Mouse (Mus musculus): ENCODE results near the gene Dek. TPM values are rescaled to one million over a fixed set of nuclear protein-coding genes. Genes with fewer than 3 reads are reported as not detected.
A peak's percentile ranks its signal among the peaks of the same experiment; 100 is the strongest.

Gene Dek
- total RNA-seq, 4 experiments from 2014 or later = 47.7 to 66.4 (median 59.1) TPM

DNA sequence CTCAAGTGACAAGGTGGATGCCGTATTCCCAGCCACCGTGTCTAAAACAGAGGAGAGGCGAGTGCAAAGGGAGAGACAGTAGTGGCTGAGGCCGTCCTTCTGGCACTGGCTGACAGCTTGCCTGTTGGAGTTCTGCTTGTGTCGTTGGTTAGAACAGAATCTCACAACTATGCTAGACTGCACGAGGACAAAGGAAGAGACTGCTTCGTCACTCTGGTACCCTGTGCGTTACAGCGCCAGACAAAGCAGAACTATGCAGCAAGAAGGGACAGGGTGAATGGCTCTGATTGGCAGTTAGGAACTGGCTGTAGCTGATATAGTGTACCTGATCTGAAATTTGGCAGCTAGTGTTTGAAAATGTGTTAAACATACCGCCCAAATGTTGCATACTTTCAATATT, 52.0 kb downstream of the Dek start:
- DNase-seq = no peak

DNA sequence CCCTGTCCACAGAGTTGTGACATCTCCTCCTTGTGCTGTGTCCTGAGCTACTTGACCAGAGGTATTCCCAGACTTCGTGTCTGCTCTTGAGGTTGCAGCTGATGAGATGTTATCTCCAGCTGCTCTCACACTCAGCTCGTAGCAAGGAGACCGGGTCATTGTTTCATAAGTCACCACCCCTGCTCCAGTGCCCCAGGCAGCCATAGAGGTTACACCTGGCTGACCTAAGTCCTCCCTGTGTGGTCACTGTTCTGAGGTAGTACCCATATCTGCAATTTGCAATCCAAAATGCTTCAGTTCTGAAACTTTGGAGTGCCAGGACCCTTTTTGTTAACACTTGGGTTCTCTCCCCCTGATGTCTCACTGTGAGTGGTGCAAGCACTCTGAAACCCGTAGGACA, 56.0 kb downstream of the Dek start:
- DNase-seq = no peak

DNA sequence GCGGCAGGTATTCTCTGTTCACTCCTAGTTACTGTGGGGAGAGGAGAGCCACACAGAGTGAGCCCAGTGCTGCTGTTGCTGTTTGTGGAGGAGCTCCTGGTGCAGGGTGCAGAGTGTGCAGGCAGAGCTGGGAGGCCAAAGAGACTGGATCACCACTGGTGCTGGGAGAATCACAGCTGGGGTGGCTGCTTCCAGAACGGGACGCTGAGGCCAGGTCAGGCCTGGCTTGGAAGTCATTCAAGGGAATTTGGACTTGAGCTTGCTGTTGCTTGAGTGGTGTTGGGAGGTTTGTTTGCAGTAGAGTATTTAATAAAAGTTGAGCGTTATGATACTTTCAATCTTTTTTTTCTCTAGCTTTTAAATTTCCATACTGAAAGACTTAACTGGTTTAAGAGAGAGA, 58.0 kb downstream of the Dek start:
- no peak for DNase-seq

DNA sequence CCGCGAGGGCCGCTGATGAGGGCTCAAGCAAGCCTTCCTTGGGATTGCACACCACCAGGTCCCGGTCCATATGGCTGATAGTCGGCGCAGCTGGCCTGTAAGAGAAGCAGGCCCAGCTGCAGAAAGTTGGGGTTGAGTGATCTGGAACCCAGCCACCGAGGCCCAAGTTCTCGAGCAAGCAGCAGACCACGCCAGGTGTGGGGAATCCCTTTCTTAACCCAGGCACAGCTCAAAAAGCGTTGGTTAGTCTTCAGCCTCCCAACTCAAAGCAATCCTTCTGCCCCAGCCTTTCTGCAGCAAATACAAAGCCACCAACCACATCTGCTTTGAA, 61.4 kb downstream of the Dek start, which contains the start of gene Tpmt:
TSS of gene Tpmt (minus strand) at position 121 of the 331 bp plus-strand sequence.
- DNase-seq = peak; percentile 3

DNA sequence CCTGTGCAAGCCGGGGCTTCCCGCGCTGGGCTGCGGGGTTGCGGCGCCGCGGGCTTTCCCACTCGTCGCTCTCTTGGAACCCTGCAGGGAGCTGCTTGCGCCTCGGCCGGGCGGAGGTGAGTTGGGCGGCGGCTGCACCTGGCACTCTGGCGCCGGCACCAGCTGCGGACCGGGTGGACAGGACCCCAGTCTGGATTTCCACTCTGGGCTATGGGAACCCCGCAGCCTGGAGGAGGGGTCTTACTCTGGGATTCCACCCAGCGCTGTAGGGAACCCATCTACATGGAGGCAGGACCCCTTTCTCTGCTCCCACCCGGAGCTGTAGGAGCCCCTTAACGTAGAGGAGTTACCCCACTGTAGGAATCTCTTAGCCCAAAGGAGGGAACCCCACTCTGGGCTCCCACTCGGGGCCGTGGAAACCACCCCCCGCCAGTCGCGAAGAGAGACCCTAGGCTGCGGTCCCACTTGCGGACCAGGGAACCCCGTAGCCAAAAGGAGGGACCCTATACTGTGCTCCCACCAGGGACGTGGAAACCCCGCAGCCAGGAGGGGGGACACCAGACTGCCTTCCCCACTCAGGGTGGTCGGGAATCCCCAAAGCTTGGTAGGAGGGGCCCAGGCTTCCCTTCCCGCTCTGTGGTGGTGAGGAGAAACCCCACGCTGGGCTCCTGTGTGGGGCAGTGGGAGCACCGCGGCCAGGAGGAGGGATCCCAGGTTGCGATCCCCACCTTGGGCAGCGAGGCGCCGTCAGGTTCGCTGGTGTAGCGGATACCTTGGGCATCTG, 62.0 kb downstream of the Dek start:
- DNase-seq = peak; percentile 20

DNA sequence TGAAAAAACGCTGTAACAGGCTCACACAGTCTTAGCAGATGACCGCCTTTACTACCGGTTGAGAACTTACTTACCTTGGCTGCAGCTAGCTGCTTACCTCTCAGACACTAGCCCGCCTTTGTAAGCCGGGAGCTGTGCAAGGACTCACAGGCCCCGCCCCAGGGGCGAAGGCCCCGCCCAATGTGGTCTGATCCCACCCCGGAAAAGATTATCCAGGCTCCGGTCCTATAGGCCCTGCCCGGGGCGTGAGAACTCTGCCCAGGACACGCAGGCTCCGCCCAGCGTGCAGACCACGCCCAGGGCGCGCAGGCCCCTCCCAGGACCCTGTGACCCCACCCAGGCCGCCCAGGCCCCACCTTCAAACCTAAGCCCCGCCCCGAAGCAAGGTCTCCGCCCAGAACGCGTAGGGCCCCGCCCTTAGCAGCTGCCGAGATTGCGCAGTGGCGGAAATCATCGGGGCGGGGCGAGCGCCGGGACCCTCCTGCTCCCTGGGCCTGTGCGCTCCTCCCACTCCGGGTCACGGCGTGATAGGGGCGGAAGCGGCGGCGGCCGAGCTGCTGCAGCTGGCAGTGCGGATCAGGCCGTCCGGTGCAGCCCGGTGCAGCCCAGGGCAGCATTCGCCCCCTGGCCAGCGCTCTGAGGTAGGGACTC, 62.8 kb downstream of the Dek start, which contains the start of gene Kdm1b:
TSS of gene Kdm1b (plus strand) at position 470 of the 651 bp plus-strand sequence.
- DNase-seq = peak; percentile 99

DNA sequence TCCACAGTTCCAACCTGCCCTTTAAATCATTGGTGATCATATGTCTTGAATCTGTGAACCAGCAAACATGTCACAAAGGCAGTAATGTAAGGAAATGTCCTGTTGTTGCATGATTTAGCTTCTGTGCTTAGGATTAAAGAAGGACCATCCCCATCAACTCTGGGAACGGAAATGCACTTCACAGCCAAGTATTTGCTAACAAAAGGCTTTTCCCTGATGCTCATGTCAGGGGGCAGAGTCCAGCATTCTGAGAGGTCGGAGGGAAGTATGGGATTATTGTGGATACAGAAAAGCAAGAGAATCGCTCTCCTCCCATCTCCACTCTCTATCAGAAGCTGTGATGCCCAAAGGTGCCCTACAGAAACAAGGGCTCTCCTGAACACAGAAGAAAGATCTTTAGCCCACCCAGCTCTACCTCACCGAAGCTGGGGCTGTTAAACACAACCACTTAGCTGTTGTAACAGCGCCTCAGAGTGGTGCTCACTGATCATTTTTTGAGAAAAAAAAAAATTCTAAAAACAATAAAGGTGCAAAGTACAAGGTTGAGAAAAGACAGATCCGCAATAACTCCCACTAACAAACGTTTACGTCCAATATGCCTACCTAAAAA, 63.9 kb downstream of the Dek start:
- DNase-seq = no peak

DNA sequence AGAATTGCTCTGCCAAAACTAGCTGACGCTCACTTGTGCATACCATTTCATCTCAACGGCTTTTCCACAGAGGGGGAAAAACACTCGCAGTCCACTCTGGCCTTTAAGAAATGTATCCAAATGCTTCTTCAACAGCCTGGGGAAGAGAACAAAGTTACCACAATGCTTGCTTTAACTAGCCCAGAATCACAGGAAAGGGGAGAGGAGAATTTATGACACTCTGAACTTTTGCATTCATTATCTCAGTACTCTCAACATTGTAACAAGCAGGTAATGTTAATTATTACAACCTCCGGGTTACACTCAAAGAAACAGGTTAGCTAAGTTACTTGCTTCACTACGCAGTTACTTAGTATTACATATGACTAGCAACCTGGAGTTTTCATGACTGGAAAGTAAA, 65.9 kb downstream of the Dek start:
- no peak for DNase-seq

DNA sequence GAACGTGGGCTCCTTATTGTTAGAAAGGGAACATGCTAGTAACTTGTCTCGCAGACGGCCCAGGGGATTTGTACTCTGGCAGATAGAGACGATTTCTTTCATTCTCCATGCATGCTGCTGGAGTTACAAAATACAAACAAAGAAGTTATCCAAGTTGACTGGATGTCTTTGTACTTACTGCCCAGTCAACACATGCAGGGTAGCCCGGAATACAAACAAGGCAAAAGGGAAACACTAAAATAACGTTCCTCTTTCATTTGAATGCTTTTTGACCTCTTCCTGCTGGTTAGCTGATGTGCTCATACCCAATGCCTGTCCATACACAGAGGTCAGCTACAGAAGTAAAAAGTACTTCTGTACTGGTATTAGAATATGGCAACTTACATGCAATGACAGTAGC, 68.1 kb downstream of the Dek start:
- DNase-seq = no peak

Other genes starting within 250 kb of the Dek start
- 10 to 100 TPM; 39.1 to 46.8 (median 42.3) TPM for gene Kif13a, start 176.3 kb downstream of the Dek start, total RNA-seq (2022)
- gene Nhlrc1, start 91.4 kb downstream of the Dek start, total RNA-seq (2022) = 1 to 10 TPM; 6.2 to 9.8 (median 8.7) TPM
- gene Kdm1b, start 62.7 kb downstream of the Dek start, total RNA-seq (2022) = 10 to 100 TPM in 3 of 4 experiments, 1 to 10 TPM in 1; 9.7 to 12.6 (median 11.7) TPM
- 10 to 100 TPM in 1 of 4 experiments, 1 to 10 TPM in 3; 4.1 to 10.7 (median 7.1) TPM for gene Tpmt, start 61.5 kb downstream of the Dek start, total RNA-seq (2022)
- gene Rnf144b, start 16.5 kb upstream of the Dek start, total RNA-seq (2022) = 1 to 10 TPM; 3.0 to 5.5 (median 4.8) TPM

All from adrenal gland, adult 8-10 months (tissue).